Mouse (Mus musculus): ENCODE measurements at regions not wholly inside any gene's neighbourhood (a gene's known extent, or its start where the extent isn't known, plus 50 kb on each side); places are given as distances from the start of the nearest gene placed in this dataset.

DNA sequence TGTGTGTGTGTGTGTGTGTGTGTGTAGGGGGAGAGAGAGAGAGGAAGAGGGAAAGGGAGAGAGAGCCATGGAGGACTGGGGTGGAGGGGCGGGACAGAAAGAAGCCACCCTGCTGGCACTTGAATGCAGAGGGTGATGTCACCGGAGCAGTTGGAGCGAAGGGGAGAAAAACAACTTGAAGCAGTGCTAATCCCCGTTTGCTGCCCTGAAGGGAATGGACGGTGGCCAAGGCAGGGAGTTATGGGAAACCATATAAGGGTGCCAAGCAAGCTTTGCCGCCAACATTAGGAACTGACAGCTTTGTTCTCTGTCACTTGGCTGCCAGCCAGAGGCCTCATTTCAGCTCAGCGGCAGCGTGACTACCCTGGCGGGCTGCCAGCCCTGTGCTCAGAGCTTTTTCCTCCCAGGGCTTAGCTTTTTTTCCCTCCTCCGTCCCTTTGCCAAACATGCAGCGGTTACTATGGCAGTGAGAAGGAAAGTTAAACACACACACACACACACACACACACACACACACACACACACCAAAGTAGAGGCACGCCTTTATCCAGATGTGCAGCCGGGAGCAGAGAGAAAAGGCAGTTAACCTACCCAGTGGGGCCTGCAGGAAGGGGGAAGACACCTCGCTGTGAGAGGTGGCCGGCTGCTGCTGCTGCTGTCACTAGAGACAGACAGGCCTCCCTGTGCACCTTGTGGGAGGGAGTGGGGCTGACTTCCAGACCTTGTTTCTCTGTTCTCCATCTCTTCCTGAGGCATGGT is 72.7 kb upstream of the Irf2bp2 start:
- TF ChIP-seq CTCF (conservative IDR thresholded peaks at IDR 0.05 in 1 of 2, IDR thresholded peaks at IDR 0.05 in 1 of 2; ENCODE audit: low read depth in 2 of 2, low read length in 2 of 2) (no peak), ZC3H11A (IDR thresholded peaks at IDR 0.05; ENCODE audit: low read depth, low read length) (no peak)
